Mouse (Mus musculus) erythroblast, embryonic 14.5 days (primary cell): ENCODE measurements around the gene Gab3.

Experiments
- GATA1 ChIP-seq: IDR thresholded peaks from 2 replicates; pipeline ENCODE4 v1.6.1; 2012; ENCODE audit warnings: low read length, inconsistent platforms, mixed read lengths
- TAL1 ChIP-seq: IDR thresholded peaks from 3 replicates; pipeline ENCODE4 v1.6.1; 2012; ENCODE audit warnings: low read length, inconsistent platforms, mixed read lengths

DNA sequence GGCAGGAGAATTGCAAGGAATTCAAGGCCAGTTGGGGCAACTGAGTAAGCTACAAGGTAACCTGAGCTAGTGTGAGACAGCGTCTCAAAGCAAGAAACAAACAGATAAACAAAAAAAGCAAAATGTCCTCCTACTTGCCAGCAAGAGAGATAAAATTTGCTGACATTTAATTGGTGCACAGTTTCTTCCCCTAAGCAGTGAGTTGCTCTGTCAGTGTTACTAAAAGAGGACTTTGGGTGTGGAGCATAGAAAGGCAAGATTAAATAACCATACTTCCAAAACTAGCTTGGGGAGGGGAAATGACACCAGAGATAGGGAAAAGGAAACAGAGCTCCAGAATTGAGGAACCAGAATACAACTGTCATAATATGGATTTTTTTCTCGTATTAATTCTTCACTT is 44.2 kb upstream of the Gab3 start:
- TF ChIP-seq GATA1 = peak; percentile 66
- TF ChIP-seq TAL1 = no peak
